Comparison of ENCODE assay signal across 10 mouse cellular contexts in genomic region chr17:71760536-71760935, GRCm38 (mm10). TPM values are rescaled to one million over a fixed set of nuclear protein-coding genes. Genes with fewer than 3 reads are reported as not detected.
"Had no signal": no experiment of that assay in that cellular context is flagged by ENCODE, and none has a peak within 500 bp of the region (broad histone marks: within the 10 kb centered on the region; RNA-seq: fewer than 3 reads in every experiment).

No protein-coding gene starts in this region.

- DNase-seq: liver, postnatal 0 days; lung, adult 2 months; lung, postnatal 14 days; lung, postnatal 36 days; right cerebral cortex, postnatal 14 days; thymus, adult 2 months; thymus, postnatal 25 days had no signal

RNA-seq across cellular contexts. Expression of gene Clip4, which starts 7.7 kb away (rescaled TPM):
- total RNA-seq: neutrophil, adult 5-6 weeks had no signal

RNA-seq across cellular contexts. Expression of gene Pcare, which starts 7.8 kb away (rescaled TPM):
- total RNA-seq: megakaryocyte progenitor cell, adult 5-6 weeks; monocyte, adult 5-6 weeks; neutrophil, adult 5-6 weeks had no signal
